Mouse (Mus musculus) cerebellum, adult 2 months (tissue): ENCODE measurements around the gene Adgrf1. TPM values are rescaled to one million over a fixed set of nuclear protein-coding genes. Genes with fewer than 3 reads are reported as not detected.
"Not testable (repeated sequence)": the region's sequence is repeated elsewhere in the genome, so short reads cannot be mapped to it uniquely, and the experiment has no call there.

Source experiments
- DNase-seq, 2 experiments: peaks; one replicate each; pipeline ENCODE4 v3.0.0; 2021
- H3K27ac ChIP-seq: fragments of 200-500 bp; 2 replicates; pipeline ENCODE4 v1.5.1; 2012; ENCODE audit warnings: low read length, control low read depth, inconsistent platforms; ENCODE audit not compliant: insufficient read depth
- H3K27me3 ChIP-seq: fragments of 200-500 bp; 2 replicates; pipeline ENCODE4 v1.6.1; 2012; ENCODE audit warnings: inconsistent platforms, mild to moderate bottlenecking, low read length, moderate library complexity; ENCODE audit not compliant: control insufficient read depth, insufficient read depth
- H3K4me1 ChIP-seq: fragments of 200-500 bp; 2 replicates; pipeline ENCODE4 v1.6.1; 2011; ENCODE audit warnings: low read length; ENCODE audit not compliant: control insufficient read depth, insufficient read depth
- H3K4me3 ChIP-seq: fragments of 200-500 bp; replicated peaks from 2 replicates; pipeline ENCODE3; 2011; ENCODE audit warnings: mild to moderate bottlenecking, low read depth, low read length, control low read depth; ENCODE audit not compliant: insufficient read depth
- CTCF ChIP-seq: fragments of 200-500 bp; IDR thresholded peaks from 2 replicates; pipeline ENCODE4 v1.5.1; 2011; ENCODE audit warnings: low read depth, mild to moderate bottlenecking, control low read depth, low read length, moderate library complexity, borderline replicate concordance; ENCODE audit not compliant: insufficient read depth
- POLR2A ChIP-seq: fragments of 200-500 bp; IDR thresholded peaks from 2 replicates; pipeline ENCODE4 v1.6.1; 2011; ENCODE audit warnings: low read length, control low read depth, borderline replicate concordance; ENCODE audit not compliant: insufficient read depth
- WGBS: fragments of 180-500 bp; shearing (Covaris S2); methylation state at CpG from one replicate; pipeline ENCODE4 v1.1.7; 2018; 5-methylcytosine and 5-hydroxymethylcytosine counted together
- polyA plus RNA-seq: library from polyadenylated mRNA; depleted of rRNA; stranded (reverse); fragments of >200 nt; gene quantifications from 2 replicates; pipeline ENCODE4 v1.2.3, GENCODE M21; 2012

The Adgrf1 gene
- polyA plus RNA-seq, 1 experiment: not detected

DNA sequence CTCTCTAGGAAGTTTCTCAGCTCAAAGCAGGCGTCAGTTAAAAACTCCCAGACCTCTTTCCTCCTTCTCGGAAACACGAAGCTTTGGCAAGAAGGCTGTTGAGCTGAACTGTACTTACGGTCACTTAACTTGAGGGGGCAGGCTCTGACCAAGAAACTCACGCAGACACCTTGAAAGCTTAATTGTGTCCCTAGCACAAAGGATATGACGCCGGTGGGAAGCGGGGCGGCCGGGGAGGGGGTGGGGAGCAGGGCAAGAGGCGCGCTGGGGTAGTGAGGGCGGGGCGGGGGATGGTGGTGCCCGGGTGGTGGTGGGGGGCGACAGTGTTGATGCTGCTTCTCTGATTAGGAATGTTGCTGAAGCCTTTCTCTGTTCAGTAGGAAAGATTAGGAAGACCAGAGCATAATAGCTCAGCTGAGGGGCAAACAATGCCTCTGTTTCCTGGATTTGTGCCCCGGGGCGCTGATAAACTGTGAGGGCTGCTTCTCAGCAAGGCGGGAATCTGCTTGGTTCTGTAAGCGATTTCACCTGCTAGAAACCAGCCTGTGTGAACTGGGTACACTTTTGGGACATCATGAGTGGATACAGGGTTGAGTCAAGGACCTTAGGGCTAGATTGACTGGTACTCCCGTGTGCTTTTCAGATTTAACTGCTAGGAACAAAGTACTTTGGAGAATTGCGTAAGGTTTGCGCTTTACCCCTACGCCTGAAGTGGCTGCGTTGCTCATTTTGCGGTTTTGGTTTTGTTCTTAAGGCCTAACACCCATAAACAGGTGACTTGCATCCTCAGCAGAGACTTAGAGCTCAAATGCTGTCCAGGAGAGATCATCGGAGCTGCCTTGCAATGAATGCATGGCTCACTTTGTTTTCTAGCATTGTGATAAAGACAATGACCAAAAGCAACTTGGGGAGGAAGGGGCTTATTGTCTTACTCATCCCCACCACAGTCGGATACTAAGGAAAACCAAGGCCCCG, 56.9 kb downstream of the Adgrf1 start:
- WGBS: 18% methylated on average over 29 of the region's 29 CpGs
- no peak overlapping the region for H3K4me3 ChIP-seq
- peak; percentile 2 to 6 for DNase-seq
- TF ChIP-seq CTCF (0 out of 2 replicates have a peak, but pooled peaks have one; percentile 19), POLR2A (no peak)
- H3K4me1 ChIP-seq: no peaks in the 10 kb centered on the region; the same call in 1 of the 2 replicates
- no peak overlapping the region for H3K27ac ChIP-seq
- no peaks in the 10 kb centered on the region for H3K27me3 ChIP-seq

DNA sequence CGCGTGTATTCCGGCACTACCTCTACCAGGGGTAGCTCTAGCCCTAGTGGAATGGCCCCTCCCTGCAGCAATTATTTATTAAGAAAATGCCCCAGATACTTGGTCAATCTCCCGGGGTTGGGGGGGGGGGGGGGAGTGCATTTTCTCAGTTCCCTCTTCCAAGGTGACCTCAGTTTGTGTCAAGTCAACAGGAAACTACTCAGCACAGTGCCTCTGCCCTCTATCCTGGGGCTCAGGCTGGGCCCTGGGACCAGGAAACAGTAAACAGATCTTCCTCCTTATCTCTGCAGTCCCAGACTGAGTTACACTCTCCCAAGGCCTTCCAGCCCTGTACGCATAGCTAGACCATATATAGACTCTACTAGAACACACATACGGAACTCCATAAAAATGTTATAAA, 57.7 kb downstream of the Adgrf1 start:
- no peak for TF ChIP-seq POLR2A
- TF ChIP-seq CTCF: no peak
- H3K27me3 ChIP-seq: no peaks in the 10 kb centered on the region
- H3K4me3 ChIP-seq: no peak overlapping the region
- no peaks in the 10 kb centered on the region; the same call in 1 of the 2 replicates for H3K4me1 ChIP-seq
- WGBS: 89% methylated on average over 6 of the region's 6 CpGs
- no peak overlapping the region for H3K27ac ChIP-seq
- no peak for DNase-seq

DNA sequence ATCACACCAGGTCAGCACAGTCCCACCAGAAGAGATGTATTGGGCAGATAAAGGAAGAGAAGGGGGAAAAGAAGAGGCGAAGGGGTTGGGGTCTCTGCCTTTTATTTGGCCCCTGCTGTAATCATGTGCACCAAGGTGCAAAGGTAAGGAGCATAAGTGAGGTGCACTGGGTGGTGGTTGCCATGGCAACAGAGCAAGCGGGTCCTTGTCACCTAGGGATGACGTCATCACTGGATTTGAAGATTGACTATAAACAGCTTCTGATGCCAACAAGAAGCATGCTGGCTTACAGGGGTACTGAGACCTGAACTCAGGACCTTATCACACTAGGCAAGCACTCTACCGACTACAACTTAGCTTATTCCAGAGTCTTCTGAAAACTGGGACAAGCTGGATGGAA, 59.1 kb downstream of the Adgrf1 start:
- H3K27me3 ChIP-seq: no peaks in the 10 kb centered on the region
- TF ChIP-seq CTCF (no peak), POLR2A (no peak)
- no peak for DNase-seq
- H3K4me3 ChIP-seq: no peak overlapping the region
- WGBS: 75% methylated on average over 4 of the region's 4 CpGs
- H3K27ac ChIP-seq: no peak overlapping the region
- H3K4me1 ChIP-seq: no peaks in the 10 kb centered on the region; the same call in 1 of the 2 replicates

DNA sequence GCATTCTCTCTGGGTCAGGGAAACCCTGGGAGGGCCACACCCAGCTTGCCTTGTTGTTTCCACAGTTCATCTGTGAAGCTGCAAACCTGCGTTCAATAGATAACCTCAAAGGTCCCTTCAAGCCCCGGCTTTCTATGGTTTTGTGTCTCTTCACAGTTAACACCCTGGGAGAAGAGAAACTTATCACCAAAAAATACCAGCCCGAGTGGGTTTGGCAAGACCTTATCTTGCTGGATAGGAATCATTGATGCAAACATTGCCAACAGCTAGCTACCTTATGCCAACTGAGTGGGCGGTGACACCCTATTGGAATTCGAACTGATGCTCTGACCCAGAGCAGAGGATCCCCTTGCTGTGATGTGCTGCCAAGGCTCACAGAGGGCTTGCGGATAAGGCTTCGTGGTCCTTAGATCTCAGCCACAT, 59.6 kb downstream of the Adgrf1 start:
- H3K4me1 ChIP-seq: no peaks in the 10 kb centered on the region; the same call in 1 of the 2 replicates
- DNase-seq: no peak
- H3K4me3 ChIP-seq: no peak overlapping the region
- no peak for TF ChIP-seq CTCF
- TF ChIP-seq POLR2A: no peak
- no peak overlapping the region for H3K27ac ChIP-seq
- no peaks in the 10 kb centered on the region for H3K27me3 ChIP-seq
- WGBS: 33% methylated on average over 7 of the region's 7 CpGs

DNA sequence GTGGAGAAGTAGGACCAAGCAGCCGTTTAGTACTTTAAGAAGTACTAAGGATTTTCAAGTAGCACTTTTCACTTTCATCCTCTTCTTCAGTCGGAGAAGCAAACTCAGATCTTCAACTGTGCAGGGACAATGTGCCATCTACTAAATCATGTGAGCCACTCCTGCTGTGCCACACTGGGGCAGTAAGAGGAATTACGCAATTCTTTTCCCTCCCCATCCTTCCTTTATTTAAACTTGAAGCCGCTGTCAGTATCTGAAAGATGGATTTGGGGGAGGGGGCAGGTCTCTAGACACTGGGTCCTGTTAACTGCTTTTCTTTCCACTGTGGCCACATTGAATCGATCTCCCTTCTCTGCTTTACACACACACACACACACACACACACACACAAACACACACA, 62.6 kb downstream of the Adgrf1 start:
- DNase-seq: no peak
- Histone ChIP-seq H3K27me3 (no peaks in the 10 kb centered on the region), H3K4me1 (no peaks in the 10 kb centered on the region; the same call in 1 of the 2 replicates), H3K27ac (no peak overlapping the region), H3K4me3 (no peak overlapping the region)
- TF ChIP-seq CTCF: no peak
- WGBS: 66% methylated on average over 5 of the region's 5 CpGs

DNA sequence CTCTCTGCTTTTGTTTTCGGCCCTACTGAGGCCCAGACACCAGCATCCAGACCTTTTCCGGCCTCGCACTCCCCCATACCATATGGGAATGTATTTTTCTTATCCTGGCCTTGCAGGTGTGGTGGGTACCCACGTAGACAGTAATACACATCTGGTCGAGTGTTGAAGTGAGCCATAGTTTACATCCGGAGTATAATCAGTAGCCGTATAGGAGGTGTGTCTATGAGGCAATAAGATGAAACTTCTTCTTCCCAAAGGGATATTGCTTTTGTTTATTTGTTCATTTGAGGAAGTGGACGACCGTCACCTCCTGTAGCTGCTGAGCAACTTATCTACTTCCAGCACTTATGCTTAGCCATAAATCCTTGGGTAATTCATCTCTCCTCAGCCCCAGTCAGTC, 63.9 kb downstream of the Adgrf1 start:
- 89% methylated on average over 9 of the region's 9 CpGs for WGBS

DNA sequence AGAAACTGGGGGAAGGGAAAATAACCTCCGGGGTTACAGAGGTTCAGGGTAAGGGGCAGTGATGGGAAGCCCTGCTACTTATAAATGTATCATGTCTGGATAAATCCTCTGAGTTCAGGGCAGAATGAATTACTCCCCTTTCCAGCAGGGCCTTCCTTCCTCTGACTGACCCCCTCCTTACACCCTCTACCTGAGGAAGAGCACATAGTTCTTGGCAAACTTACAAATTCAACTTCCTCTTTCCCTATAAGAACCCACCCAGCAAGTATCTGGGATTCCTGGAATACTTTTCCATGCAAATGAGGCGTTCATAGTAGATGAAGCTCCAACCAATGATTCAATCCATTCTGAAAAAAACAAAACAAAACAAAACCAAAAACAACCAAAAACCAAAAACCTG, 67.5 kb downstream of the Adgrf1 start:
- Histone ChIP-seq H3K27me3 (no peaks in the 10 kb centered on the region), H3K27ac (no peak overlapping the region), H3K4me3 (no peak overlapping the region), H3K4me1 (no peaks in the 10 kb centered on the region)
- 84% methylated on average over 2 of the region's 2 CpGs for WGBS
- no peak for DNase-seq
- TF ChIP-seq CTCF (no peak), POLR2A (no peak)

More for the DNA sequence above, 63.9 kb downstream of the Adgrf1 start:
- H3K27me3 ChIP-seq: no peaks in the 10 kb centered on the region
- DNase-seq: no peak
- no peaks in the 10 kb centered on the region; the same call in 1 of the 2 replicates for H3K4me1 ChIP-seq
- no peak overlapping the region for H3K4me3 ChIP-seq
- H3K27ac ChIP-seq: no peak overlapping the region
- no peak for TF ChIP-seq POLR2A
- no peak for TF ChIP-seq CTCF

DNA sequence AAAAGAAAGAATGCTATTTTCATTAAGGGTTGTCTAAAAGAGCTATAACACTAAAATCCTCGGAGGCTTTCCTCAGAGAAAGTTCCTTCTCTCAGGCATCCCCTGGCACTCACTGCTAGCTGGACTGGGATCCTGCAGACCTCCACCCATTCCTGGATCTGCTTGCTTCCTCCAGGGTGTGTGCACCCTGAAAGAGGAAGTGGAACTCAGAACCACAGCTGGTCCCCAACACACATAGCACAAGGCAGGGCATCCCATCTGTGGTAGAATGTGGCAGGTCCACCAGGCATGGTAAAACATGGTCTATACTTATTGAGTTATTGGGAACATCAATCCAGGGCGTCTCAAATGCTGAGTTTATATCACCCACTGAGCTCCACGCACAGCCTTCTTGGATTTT, 68.2 kb downstream of the Adgrf1 start:
- Histone ChIP-seq H3K4me3 (no peak overlapping the region), H3K27me3 (no peaks in the 10 kb centered on the region), H3K4me1 (no peaks in the 10 kb centered on the region), H3K27ac (no peak overlapping the region)
- 86% methylated on average over 3 of the region's 3 CpGs for WGBS
- no peak for DNase-seq
- TF ChIP-seq CTCF (no peak), POLR2A (no peak)

DNA sequence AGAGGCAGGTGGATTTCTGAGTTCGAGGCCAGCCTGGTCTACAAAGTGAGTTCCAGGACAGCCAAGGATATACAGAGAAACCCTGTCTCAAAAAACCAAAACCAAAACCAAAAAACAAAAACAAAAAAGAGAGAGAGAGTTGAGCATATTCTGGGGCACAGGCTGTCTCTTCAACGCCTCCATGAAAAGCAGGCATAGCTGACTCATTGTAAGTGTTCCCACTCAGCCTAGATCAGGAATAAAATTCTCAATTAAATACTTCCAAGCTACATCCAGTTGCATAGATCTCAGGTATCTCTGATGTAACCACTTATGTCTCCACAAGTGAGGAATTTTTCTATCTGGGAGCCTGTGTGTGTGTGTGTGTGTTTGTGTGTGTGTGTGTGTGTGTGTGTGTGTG, 76.4 kb downstream of the Adgrf1 start:
- 98% methylated on average over 2 of the region's 2 CpGs for WGBS
- not testable (repeated sequence) for H3K4me1 ChIP-seq, DNase-seq, H3K27ac ChIP-seq, H3K27me3 ChIP-seq, H3K4me3 ChIP-seq
